Mouse (Mus musculus) cerebellum, adult (tissue): Measurements from ENCODE around the gene Emc1.

ENCODE experiments used
- ATAC-seq: cut with Nextera tagmentation; 2 replicates; pipeline ENCODE4 v1.9.2; 2017; ENCODE audit warnings: mild to moderate bottlenecking, moderate library complexity, mixed read lengths; ENCODE audit not compliant: insufficient number of reproducible peaks, low FRiP score, low TSS enrichment

The Emc1 gene

GRCm38 (mm10) chr4:139421621-139422020, 69.2 kb downstream of the Emc1 start:
- no peak for ATAC-seq

- ATAC-seq, result no peak
These were observed 70.0 kb downstream of the Emc1 start for GRCm38 (mm10) chr4:139422409-139422808.

GRCm38 (mm10) chr4:139423270-139423669, 70.9 kb downstream of the Emc1 start:
- no peak for ATAC-seq
